Mouse (Mus musculus) neural tube, embryonic 14.5 days (tissue): ENCODE results near the gene Ncs1. TPM values are rescaled to one million over a fixed set of nuclear protein-coding genes. Genes with fewer than 3 reads are reported as not detected.

Source experiments
- ATAC-seq: fragments of 200-750 bp; cut with Nextera tagmentation; 2 replicates; pipeline ENCODE4 v1.8.0; 2017; ENCODE audit warnings: low read depth, mild to moderate bottlenecking, moderate TSS enrichment, moderate library complexity
- H3K27ac ChIP-seq: fragments of 300-500 bp; sonication (generic); 2 replicates; pipeline ENCODE4 v1.5.1; 2014; ENCODE audit warnings: low read depth, mild to moderate bottlenecking, control low read depth, low read length, moderate library complexity, mixed read lengths
- H3K27me3 ChIP-seq: fragments of 300-500 bp; sonication (generic); 2 replicates; pipeline ENCODE4 v1.6.1; 2014; ENCODE audit warnings: low read length; ENCODE audit not compliant: control insufficient read depth, insufficient read depth
- H3K36me3 ChIP-seq: fragments of 300-500 bp; sonication (generic); 2 replicates; pipeline ENCODE4 v1.6.1; 2014; ENCODE audit warnings: low read length, mixed read lengths; ENCODE audit not compliant: control insufficient read depth, insufficient read depth
- H3K4me1 ChIP-seq: fragments of 300-500 bp; sonication (generic); 2 replicates; pipeline ENCODE4 v1.6.1; 2014; ENCODE audit warnings: low read length; ENCODE audit not compliant: control insufficient read depth, insufficient read depth
- H3K4me2 ChIP-seq: fragments of 300-500 bp; sonication (generic); 2 replicates; pipeline ENCODE4 v1.6.1; 2014; ENCODE audit warnings: mild to moderate bottlenecking, low read depth, low read length, control low read depth
- H3K4me3 ChIP-seq: fragments of 300-500 bp; sonication (generic); 2 replicates; pipeline ENCODE4 v1.5.1; 2014; ENCODE audit warnings: low read depth, low read length, control low read depth, mixed read lengths
- H3K9ac ChIP-seq: fragments of 300-500 bp; sonication (generic); replicated peaks from 2 replicates; pipeline ENCODE4 v1.6.1; 2014; ENCODE audit warnings: low read depth, mild to moderate bottlenecking, control low read depth, low read length, mixed read lengths
- H3K9me3 ChIP-seq: fragments of 300-500 bp; sonication (generic); 2 replicates; pipeline ENCODE4 v1.6.1; 2016; ENCODE audit warnings: low read length; ENCODE audit not compliant: control insufficient read depth
- WGBS: fragments of 180-500 bp; shearing (Covaris S2); extraction: QIAGEN DNeasy Blood & Tissue Kit; methylation state at CpG from one replicate; pipeline ENCODE4 v1.1.7; 2014; 5-methylcytosine and 5-hydroxymethylcytosine counted together
- polyA plus RNA-seq: library from polyadenylated mRNA; unstranded; fragments of >200 nt; fragmentation: Nextera tagmentation; extraction: Ambion mirVana; gene quantifications from 2 replicates; pipeline ENCODE4 v1.2.1, GENCODE M21; 2014

Gene Ncs1
- polyA plus RNA-seq, 1 experiment from 2014 or later, result 201 TPM

DNA sequence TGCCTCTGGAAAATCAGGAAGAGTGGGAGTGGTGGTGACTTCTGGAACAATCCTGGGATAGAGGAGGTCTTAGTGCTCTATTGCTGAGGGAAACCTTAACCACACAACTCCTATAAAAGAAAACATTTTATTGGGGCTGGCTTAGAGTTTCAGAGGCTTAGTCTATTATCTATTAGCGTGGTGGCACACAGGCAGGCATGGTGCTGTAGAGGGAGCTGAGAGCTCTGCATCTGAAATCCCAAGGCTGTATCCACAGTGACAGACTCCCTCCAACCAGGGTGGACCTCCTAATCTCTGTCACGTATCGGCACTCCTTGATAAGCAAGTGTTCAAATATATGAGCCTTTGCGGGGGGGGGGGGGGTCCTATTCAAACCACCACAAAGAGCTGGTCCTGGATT lies 53.2 kb downstream of the Ncs1 start:
- H3K36me3 ChIP-seq, result no peaks in the 10 kb centered on the region
- H3K4me2 ChIP-seq, result no peak overlapping the region
- H3K4me3 ChIP-seq, result no peak overlapping the region
- H3K9me3 ChIP-seq, result no peaks in the 10 kb centered on the region
- WGBS, result 62% methylated on average over 4 of the region's 4 CpGs
- H3K4me1 ChIP-seq, result no peaks in the 10 kb centered on the region
- H3K27ac ChIP-seq, result no peak overlapping the region
- H3K9ac ChIP-seq, result no peak overlapping the region
- 0 out of 2 replicates have a peak, but pooled peaks have one; percentile 32 for ATAC-seq
- no peaks in the 10 kb centered on the region for H3K27me3 ChIP-seq

DNA sequence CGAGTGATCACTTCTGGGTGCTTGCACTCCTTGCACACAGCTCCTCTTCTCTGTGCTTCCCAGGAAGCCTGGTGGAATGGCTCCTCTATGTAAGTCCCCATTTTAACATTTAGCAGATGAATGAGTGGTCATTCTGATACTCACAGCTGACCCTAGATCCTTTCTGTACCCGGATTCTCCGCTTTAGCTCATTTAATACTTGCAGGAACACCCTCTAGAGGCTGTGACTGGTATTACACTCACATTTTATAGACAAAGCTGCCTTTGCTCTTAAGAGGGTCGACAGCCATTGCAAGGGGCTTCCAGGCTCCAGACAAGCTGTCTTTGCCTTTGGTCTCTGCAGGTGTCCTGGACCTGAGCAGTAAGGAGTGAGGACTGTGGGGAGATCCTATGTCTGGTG lies 53.6 kb downstream of the Ncs1 start:
- no peak overlapping the region for H3K4me2 ChIP-seq
- H3K4me1 ChIP-seq, result no peaks in the 10 kb centered on the region
- H3K9me3 ChIP-seq, result no peaks in the 10 kb centered on the region
- no peaks in the 10 kb centered on the region for H3K36me3 ChIP-seq
- no peak overlapping the region for H3K9ac ChIP-seq
- H3K4me3 ChIP-seq, result no peak overlapping the region
- no peak overlapping the region for H3K27ac ChIP-seq
- WGBS, result 24% methylated on average over 4 of the region's 4 CpGs
- no peaks in the 10 kb centered on the region for H3K27me3 ChIP-seq
- ATAC-seq, result no peak

GRCm38 (mm10) chr2:31299996-31300395 lies 54.4 kb downstream of the Ncs1 start:
- Histone ChIP-seq H3K9ac (no peak overlapping the region), H3K4me2 (no peak overlapping the region), H3K36me3 (no peaks in the 10 kb centered on the region), H3K27me3 (no peaks in the 10 kb centered on the region), H3K4me1 (no peaks in the 10 kb centered on the region), H3K27ac (no peak overlapping the region), H3K9me3 (no peaks in the 10 kb centered on the region), H3K4me3 (no peak overlapping the region)
- no peak for ATAC-seq
- WGBS, result 80% methylated on average over 10 of the region's 10 CpGs

GRCm38 (mm10) chr2:31303177-31303576 lies 57.6 kb downstream of the Ncs1 start:
- H3K9me3 ChIP-seq, result no peaks in the 10 kb centered on the region
- H3K9ac ChIP-seq, result no peak overlapping the region
- H3K4me2 ChIP-seq, result no peak overlapping the region
- WGBS, result 85% methylated on average over 9 of the region's 9 CpGs
- H3K36me3 ChIP-seq, result no peaks in the 10 kb centered on the region
- H3K4me3 ChIP-seq, result no peak overlapping the region
- H3K4me1 ChIP-seq, result no peaks in the 10 kb centered on the region
- no peaks in the 10 kb centered on the region for H3K27me3 ChIP-seq
- no peak for ATAC-seq
- H3K27ac ChIP-seq, result no peak overlapping the region

- no peak overlapping the region for H3K4me2 ChIP-seq
- H3K4me3 ChIP-seq, result no peak overlapping the region
- ATAC-seq, result no peak
- no peaks in the 10 kb centered on the region for H3K4me1 ChIP-seq
- no peak overlapping the region for H3K9ac ChIP-seq
- H3K9me3 ChIP-seq, result no peaks in the 10 kb centered on the region
- no peaks in the 10 kb centered on the region for H3K36me3 ChIP-seq
- WGBS, result 80% methylated on average over 9 of the region's 9 CpGs
- H3K27ac ChIP-seq, result no peak overlapping the region
- no peaks in the 10 kb centered on the region for H3K27me3 ChIP-seq
Measured at GRCm38 (mm10) chr2:31304191-31304590, 58.6 kb downstream of the Ncs1 start.

DNA sequence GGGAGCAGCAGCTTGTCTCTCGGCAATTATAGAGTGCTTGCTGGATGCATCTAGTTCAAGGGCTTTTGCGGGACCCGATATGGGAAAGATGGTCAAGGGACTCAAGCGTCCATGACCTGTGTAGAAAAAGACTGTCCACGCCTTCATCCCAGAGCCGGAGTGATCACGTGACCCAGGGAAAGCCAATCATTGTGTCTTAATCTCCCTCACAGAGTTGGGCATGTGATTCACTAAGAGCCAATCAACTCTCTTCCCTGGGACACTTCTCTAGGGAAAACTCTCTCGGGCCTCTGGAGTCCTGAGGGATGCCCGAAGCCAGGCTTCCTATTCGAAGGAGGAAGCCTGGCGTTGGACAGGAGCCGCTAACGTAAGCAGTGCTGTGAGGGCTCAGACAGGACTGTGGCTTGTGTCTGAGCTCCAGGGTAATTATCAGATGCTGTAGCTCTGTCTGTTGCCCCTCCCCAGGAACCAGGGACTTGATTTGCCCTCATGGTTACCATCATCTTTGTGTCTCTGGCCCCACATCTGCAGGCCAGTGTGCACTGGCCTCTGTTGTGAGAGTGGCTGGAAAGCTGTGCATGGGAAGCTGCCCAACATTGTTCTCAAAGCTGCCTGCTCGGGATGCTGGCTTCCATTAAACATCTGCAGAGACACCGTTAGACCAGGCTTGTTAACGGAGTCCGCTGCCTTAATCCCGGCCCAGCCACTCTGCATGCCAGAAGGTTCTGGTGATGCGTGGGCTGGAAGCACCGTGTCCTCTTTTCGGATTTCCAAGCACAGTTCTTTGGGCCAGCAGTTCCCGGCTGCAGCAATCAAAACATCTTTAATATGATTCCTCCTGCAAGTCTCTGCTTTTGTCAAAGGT lies 59.4 kb downstream of the Ncs1 start:
- no peak overlapping the region for H3K9ac ChIP-seq
- no peak overlapping the region for H3K4me2 ChIP-seq
- no peak for ATAC-seq
- H3K9me3 ChIP-seq, result no peaks in the 10 kb centered on the region
- WGBS, result 79% methylated on average over 22 of the region's 22 CpGs
- H3K27me3 ChIP-seq, result no peaks in the 10 kb centered on the region
- H3K36me3 ChIP-seq, result no peaks in the 10 kb centered on the region
- H3K4me3 ChIP-seq, result no peak overlapping the region
- no peak overlapping the region for H3K27ac ChIP-seq
- H3K4me1 ChIP-seq, result no peaks in the 10 kb centered on the region

DNA sequence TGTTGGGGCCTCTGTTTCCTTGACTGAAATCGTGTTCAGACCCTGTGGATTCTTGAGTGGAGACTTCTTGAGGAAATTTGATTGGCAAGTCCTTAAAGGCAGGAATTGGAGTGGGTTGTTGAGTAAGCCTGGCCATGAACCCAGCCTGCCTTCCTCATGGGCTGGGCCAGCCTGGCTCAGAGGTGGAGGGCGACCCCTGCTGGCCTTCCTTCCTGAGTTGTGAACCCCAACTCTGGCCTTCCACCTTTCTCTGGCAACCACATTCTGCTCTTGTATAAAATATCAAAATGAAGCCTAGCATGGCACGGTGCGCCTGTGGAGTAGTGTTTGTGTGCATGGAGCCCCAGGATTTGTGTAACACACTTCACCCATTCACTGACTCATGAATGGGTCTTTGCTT lies 60.1 kb downstream of the Ncs1 start:
- WGBS, result 49% methylated on average over 4 of the region's 4 CpGs
- Histone ChIP-seq H3K4me2 (no peak overlapping the region), H3K27me3 (no peaks in the 10 kb centered on the region), H3K9me3 (no peaks in the 10 kb centered on the region), H3K9ac (no peak overlapping the region), H3K4me3 (no peak overlapping the region), H3K27ac (no peak overlapping the region), H3K36me3 (no peaks in the 10 kb centered on the region), H3K4me1 (no peaks in the 10 kb centered on the region)
- no peak for ATAC-seq

DNA sequence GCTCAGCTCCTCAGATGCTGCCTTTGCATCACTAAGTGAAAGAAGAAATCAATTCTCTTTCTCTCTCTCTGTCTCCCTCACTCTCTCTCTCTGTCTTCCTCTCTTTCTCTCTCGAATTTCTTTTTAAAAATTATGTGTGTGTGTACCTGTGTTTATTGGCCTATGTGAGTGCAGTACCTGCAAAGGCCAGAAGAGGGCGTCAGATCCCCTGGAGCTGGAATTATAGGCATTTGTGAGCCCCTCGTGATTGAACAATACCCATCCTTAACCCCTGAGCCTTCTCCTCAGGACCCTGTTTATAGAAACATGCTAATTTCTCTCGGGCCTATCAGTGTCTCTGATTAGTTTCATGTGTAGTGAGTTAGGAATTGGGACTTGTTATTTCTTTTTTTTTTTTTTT lies 62.6 kb downstream of the Ncs1 start:
- Histone ChIP-seq H3K36me3 (no peaks in the 10 kb centered on the region), H3K9ac (no peak overlapping the region), H3K4me2 (no peak overlapping the region), H3K27ac (no peak overlapping the region), H3K4me3 (no peak overlapping the region), H3K27me3 (peaks cover 6% of the 10 kb centered on the region; the same call in 1 of the 2 replicates), H3K9me3 (no peaks in the 10 kb centered on the region), H3K4me1 (no peaks in the 10 kb centered on the region)
- WGBS, result 63% methylated on average over 4 of the region's 4 CpGs
- no peak for ATAC-seq

- Histone ChIP-seq H3K4me3 (no peak overlapping the region), H3K4me2 (no peak overlapping the region), H3K27ac (no peak overlapping the region), H3K9me3 (no peaks in the 10 kb centered on the region), H3K4me1 (peaks cover 2% of the 10 kb centered on the region; the same call in 1 of the 2 replicates), H3K9ac (no peak overlapping the region), H3K36me3 (no peaks in the 10 kb centered on the region), H3K27me3 (peaks cover 19% of the 10 kb centered on the region)
- ATAC-seq, result no peak
- 31% methylated on average over 15 of the region's 15 CpGs for WGBS
Measured at GRCm38 (mm10) chr2:31309549-31309948, 63.9 kb downstream of the Ncs1 start.
